Mouse (Mus musculus): ENCODE results near the gene Avpi1. TPM values are rescaled to one million over a fixed set of nuclear protein-coding genes. Genes with fewer than 3 reads are reported as not detected.

The Avpi1 gene
- polyA plus RNA-seq, 1 experiment from 2014 or later, result 7.5 TPM

DNA sequence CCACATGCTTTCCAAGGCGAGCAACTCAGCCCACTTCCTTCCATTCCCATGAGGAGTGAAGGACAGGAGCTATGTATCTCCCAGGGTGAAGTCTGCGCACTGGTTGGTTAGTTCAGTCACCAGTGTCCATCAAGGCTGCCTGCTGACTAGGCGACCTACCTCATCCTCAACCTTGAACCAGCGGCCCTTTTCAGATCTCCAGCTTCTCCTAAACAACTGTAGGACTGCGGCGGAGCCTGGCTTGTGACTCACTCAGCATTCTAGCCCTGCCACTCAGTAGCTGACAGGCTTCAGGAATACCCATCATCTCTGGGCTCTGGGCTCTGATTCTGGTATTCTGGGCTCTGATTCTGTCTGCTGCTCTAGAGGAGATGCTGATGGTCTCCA lies 2.6 kb downstream of the Avpi1 start:
- 89% methylated on average over 6 of the region's 6 CpGs for WGBS

DNA sequence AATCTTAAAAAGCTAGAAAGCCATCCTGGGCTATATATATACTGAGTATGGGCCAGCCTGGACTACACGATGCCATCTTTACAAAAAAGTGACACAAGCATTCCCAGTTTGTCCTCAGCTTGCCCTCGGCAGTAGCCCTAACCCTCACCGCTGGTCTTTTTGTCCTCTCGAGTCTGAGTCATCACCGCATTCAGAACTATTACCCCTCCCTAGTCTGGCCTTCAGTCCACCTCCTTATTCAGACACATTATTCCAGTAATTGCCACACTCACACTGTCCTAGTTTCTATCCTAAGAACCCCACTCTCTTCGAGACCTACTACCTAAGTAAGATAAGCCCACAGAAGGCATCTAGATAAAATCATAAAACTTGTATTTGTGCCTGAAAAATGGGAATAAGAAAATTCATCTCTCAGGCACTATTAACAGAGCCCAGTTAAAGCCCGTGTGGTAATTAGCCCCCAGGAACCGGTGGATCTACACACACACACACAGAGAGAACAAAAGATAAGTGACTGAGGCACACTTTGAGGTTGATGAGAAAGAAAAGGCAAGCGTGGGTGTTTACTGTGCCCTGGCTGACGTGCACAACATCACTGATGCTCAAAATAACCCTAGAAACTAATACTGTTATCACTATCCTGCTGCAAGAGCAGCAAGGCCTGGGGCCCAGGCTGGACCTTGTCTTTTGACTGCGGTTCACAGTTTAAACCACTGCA lies 3.2 kb downstream of the Avpi1 start:
- Histone ChIP-seq H3K36me3 (ENCODE audit: control insufficient read depth, insufficient read depth) (peaks cover 8% of the 10 kb centered on the region), H3K4me2 (ENCODE audit: low read length) (no peak overlapping the region), H3K27ac (ENCODE audit: low read length) (no peak overlapping the region), H3K4me1 (replicated peaks; ENCODE audit: control insufficient read depth, insufficient read depth, low read length) (peaks cover 17% of the 10 kb centered on the region), H3K4me3 (replicated peaks; ENCODE audit: low read length) (no peak overlapping the region), H3K27me3 (replicated peaks; ENCODE audit: control insufficient read depth, insufficient read depth, low read length) (no peaks in the 10 kb centered on the region; the same call in 1 of the 2 replicates), H3K9ac (replicated peaks; ENCODE audit: low read depth, low read length) (no peak overlapping the region), H3K9me3 (ENCODE audit: control insufficient read depth, low read length) (no peaks in the 10 kb centered on the region)
- ATAC-seq, result no peak
- WGBS, result 61% methylated on average over 11 of the region's 11 CpGs

More for the DNA sequence above, 2.6 kb downstream of the Avpi1 start:
- H3K27ac ChIP-seq (ENCODE audit: low read length), result no peak overlapping the region
- H3K36me3 ChIP-seq (ENCODE audit: control insufficient read depth, insufficient read depth), result peaks cover 8% of the 10 kb centered on the region
- no peak overlapping the region for H3K4me2 ChIP-seq (ENCODE audit: low read length)
- no peaks in the 10 kb centered on the region; the same call in 1 of the 2 replicates for H3K27me3 ChIP-seq (replicated peaks; ENCODE audit: control insufficient read depth, insufficient read depth, low read length)
- H3K4me3 ChIP-seq (replicated peaks; ENCODE audit: low read length), result no peak overlapping the region
- H3K9ac ChIP-seq (replicated peaks; ENCODE audit: low read depth, low read length), result no peak overlapping the region
- ATAC-seq, result no peak
- peaks cover 17% of the 10 kb centered on the region for H3K4me1 ChIP-seq (replicated peaks; ENCODE audit: control insufficient read depth, insufficient read depth, low read length)
- no peaks in the 10 kb centered on the region for H3K9me3 ChIP-seq (ENCODE audit: control insufficient read depth, low read length)

DNA sequence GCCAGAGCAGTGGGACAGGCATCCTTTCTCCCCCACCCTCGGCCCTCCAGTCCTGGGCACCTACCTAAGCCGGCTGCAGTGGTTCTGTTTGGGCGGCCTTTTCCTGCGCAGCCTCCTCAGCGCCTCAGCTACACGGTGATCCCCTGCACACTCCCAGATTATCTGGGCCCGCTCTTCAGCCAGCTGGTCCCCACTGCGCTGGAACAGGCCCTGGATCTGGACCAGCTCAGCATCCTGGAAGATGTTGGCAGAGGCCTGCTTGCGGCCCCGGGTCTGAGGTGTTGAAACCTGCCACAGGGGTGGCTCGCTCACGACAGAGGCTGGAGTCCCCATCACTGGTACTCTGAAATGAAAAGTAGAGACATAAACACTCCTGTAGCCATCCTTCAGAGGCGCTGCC lies 4.2 kb downstream of the Avpi1 start:
- ATAC-seq, result no peak
- Histone ChIP-seq H3K27me3 (replicated peaks; ENCODE audit: control insufficient read depth, insufficient read depth, low read length) (no peaks in the 10 kb centered on the region; the same call in 1 of the 2 replicates), H3K27ac (ENCODE audit: low read length) (no peak overlapping the region), H3K4me2 (ENCODE audit: low read length) (no peak overlapping the region), H3K36me3 (ENCODE audit: control insufficient read depth, insufficient read depth) (peaks cover 12% of the 10 kb centered on the region), H3K4me3 (replicated peaks; ENCODE audit: low read length) (no peak overlapping the region), H3K9ac (replicated peaks; ENCODE audit: low read depth, low read length) (no peak overlapping the region), H3K9me3 (ENCODE audit: control insufficient read depth, low read length) (no peaks in the 10 kb centered on the region), H3K4me1 (replicated peaks; ENCODE audit: control insufficient read depth, insufficient read depth, low read length) (peaks cover 12% of the 10 kb centered on the region)
- 79% methylated on average over 13 of the region's 13 CpGs for WGBS

DNA sequence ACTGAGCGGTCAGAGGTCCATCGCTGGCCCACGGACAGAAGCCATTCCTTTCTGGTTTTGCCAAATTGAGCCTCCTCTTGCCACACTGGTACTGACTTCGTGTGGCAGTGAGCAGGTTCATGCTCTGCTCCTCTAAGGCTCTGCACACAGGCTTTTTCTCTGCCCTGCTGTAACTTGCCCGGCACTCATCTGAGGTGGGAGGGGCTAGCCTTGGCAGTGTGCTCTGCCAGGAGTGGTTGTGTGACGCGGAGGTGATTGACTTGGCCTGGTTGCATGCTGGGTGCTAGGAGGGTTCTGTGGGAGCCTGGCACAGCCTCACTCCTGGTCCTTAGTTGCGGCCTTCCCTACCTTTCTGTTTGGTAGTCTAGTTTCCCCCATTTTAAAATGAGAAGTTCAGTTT lies 8.4 kb downstream of the Avpi1 start:
- Histone ChIP-seq H3K4me3 (replicated peaks; ENCODE audit: low read length) (no peak overlapping the region), H3K27me3 (replicated peaks; ENCODE audit: control insufficient read depth, insufficient read depth, low read length) (no peaks in the 10 kb centered on the region), H3K9me3 (ENCODE audit: control insufficient read depth, low read length) (no peaks in the 10 kb centered on the region), H3K27ac (ENCODE audit: low read length) (no peak overlapping the region), H3K4me2 (ENCODE audit: low read length) (no peak overlapping the region), H3K9ac (replicated peaks; ENCODE audit: low read depth, low read length) (no peak overlapping the region), H3K4me1 (replicated peaks; ENCODE audit: control insufficient read depth, insufficient read depth, low read length) (no peaks in the 10 kb centered on the region), H3K36me3 (ENCODE audit: control insufficient read depth, insufficient read depth) (peaks cover 21% of the 10 kb centered on the region)
- ATAC-seq, result no peak
- WGBS, result 89% methylated on average over 8 of the region's 8 CpGs

DNA sequence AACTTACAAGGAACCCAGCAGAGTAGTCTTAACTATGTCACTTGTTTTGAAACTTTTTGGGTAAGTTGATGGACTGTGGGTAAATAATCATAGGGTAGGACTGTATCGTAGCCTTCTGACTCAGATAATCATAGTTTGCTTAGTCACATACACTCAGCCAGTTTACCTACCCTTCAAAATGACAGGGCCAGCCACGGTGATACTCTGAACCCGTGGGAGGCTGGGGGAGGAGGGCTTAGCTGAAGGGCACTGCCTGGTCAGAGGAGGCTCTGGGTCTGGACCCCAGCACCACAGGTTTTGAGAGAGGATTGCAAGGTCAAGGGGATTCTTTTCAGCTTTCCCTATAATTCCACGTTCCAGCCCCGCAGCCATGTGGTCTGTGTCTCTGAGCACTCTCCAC lies 10.3 kb downstream of the Avpi1 start:
- Histone ChIP-seq H3K9ac (replicated peaks; ENCODE audit: low read depth, low read length) (no peak overlapping the region), H3K4me3 (replicated peaks; ENCODE audit: low read length) (no peak overlapping the region), H3K27ac (ENCODE audit: low read length) (no peak overlapping the region), H3K4me1 (replicated peaks; ENCODE audit: control insufficient read depth, insufficient read depth, low read length) (no peaks in the 10 kb centered on the region), H3K4me2 (ENCODE audit: low read length) (no peak overlapping the region), H3K36me3 (ENCODE audit: control insufficient read depth, insufficient read depth) (peaks cover 24% of the 10 kb centered on the region), H3K9me3 (ENCODE audit: control insufficient read depth, low read length) (no peaks in the 10 kb centered on the region), H3K27me3 (replicated peaks; ENCODE audit: control insufficient read depth, insufficient read depth, low read length) (no peaks in the 10 kb centered on the region)
- WGBS, result 96% methylated on average over 5 of the region's 5 CpGs
- no peak for ATAC-seq

DNA sequence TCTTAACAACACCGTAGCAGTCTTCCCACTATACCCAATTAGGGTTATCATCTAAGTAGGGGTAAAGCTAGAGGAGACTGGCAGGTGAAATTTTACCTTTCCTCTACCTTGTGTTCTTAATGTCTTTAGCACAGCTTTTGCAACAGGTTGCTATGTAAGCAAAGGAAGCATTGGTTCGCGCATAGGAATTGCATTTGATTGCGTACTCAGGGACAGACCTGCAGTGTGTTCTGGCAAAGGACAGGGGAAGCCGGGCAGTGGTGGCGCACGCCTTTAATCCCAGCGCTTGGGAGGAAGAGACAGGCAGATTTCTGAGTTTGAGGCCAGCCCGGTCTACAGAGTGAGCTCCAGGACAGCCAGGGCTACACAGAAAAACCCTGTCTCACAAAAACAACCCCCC lies 10.7 kb downstream of the Avpi1 start:
- WGBS, result 95% methylated on average over 9 of the region's 9 CpGs

DNA sequence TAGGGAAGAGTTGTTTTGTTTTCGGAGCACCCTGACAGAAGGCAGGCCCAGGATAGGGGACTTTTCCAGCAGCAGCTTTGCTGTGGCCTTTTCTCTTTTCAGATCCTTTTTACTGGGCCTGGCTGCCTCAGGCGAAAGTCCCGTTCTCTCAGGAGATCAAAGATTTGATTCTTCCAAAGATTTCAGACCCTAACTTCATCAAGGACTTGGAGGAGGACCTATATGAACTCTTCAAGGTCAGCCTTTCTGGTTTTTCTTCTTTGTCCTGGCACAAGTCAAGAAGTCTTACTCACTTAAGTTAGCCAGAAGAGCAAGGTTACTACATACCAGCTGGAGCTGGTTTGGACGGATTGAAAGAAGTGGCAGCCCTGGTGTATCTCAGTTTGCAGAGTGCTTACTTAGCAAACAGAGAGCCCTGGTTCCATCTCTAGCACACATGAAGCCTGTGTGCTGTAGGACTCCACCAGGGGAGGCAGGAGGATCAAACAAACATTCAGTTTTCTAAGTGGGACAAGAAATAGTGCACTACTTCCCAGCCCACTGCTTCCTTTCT lies 13.0 kb downstream of the Avpi1 start:
- H3K27me3 ChIP-seq (replicated peaks; ENCODE audit: control insufficient read depth, insufficient read depth, low read length), result no peaks in the 10 kb centered on the region
- no peak overlapping the region for H3K9ac ChIP-seq (replicated peaks; ENCODE audit: low read depth, low read length)
- ATAC-seq, result no peak
- WGBS, result 88% methylated on average over 4 of the region's 4 CpGs
- no peak overlapping the region for H3K27ac ChIP-seq (ENCODE audit: low read length)
- H3K9me3 ChIP-seq (ENCODE audit: control insufficient read depth, low read length), result no peaks in the 10 kb centered on the region
- no peaks in the 10 kb centered on the region for H3K4me1 ChIP-seq (replicated peaks; ENCODE audit: control insufficient read depth, insufficient read depth, low read length)
- peaks cover 18% of the 10 kb centered on the region for H3K36me3 ChIP-seq (ENCODE audit: control insufficient read depth, insufficient read depth)
- H3K4me2 ChIP-seq (ENCODE audit: low read length), result no peak overlapping the region
- no peak overlapping the region for H3K4me3 ChIP-seq (replicated peaks; ENCODE audit: low read length)

More for the DNA sequence above, 10.7 kb downstream of the Avpi1 start:
- Histone ChIP-seq H3K27ac (ENCODE audit: low read length) (no peak overlapping the region), H3K4me3 (replicated peaks; ENCODE audit: low read length) (no peak overlapping the region), H3K9ac (replicated peaks; ENCODE audit: low read depth, low read length) (no peak overlapping the region), H3K4me1 (replicated peaks; ENCODE audit: control insufficient read depth, insufficient read depth, low read length) (no peaks in the 10 kb centered on the region), H3K4me2 (ENCODE audit: low read length) (no peak overlapping the region), H3K9me3 (ENCODE audit: control insufficient read depth, low read length) (no peaks in the 10 kb centered on the region), H3K36me3 (ENCODE audit: control insufficient read depth, insufficient read depth) (peaks cover 23% of the 10 kb centered on the region), H3K27me3 (replicated peaks; ENCODE audit: control insufficient read depth, insufficient read depth, low read length) (no peaks in the 10 kb centered on the region)
- ATAC-seq, result no peak

DNA sequence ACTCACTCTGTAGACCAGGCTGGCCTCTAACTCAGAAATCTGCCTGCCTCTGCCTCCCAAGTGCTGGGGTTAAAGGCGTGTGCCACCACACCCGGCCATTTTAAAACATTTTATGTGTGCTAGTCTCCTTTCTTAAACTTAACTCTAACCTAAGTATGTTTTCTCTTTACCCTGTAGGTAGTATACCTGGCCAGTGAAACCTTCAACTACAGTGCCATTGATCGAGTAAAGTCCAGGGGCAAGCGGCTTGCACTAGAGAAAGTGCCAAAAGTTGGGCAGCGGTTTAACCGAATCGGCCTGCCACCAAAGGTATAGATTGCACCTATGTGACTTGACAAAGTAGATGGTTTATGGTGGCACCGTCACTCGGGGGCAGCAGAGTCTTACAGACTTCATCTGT lies 24.2 kb downstream of the Avpi1 start:
- H3K9ac ChIP-seq (replicated peaks; ENCODE audit: low read depth, low read length), result no peak overlapping the region
- H3K9me3 ChIP-seq (ENCODE audit: control insufficient read depth, low read length), result no peaks in the 10 kb centered on the region
- H3K4me2 ChIP-seq (ENCODE audit: low read length), result no peak overlapping the region
- H3K4me3 ChIP-seq (replicated peaks; ENCODE audit: low read length), result no peak overlapping the region
- 96% methylated on average over 9 of the region's 9 CpGs for WGBS
- H3K27ac ChIP-seq (ENCODE audit: low read length), result no peak overlapping the region
- peaks cover 12% of the 10 kb centered on the region; the same call in 1 of the 2 replicates for H3K36me3 ChIP-seq (ENCODE audit: control insufficient read depth, insufficient read depth)
- no peaks in the 10 kb centered on the region for H3K27me3 ChIP-seq (replicated peaks; ENCODE audit: control insufficient read depth, insufficient read depth, low read length)
- H3K4me1 ChIP-seq (replicated peaks; ENCODE audit: control insufficient read depth, insufficient read depth, low read length), result no peaks in the 10 kb centered on the region
- ATAC-seq, result no peak

DNA sequence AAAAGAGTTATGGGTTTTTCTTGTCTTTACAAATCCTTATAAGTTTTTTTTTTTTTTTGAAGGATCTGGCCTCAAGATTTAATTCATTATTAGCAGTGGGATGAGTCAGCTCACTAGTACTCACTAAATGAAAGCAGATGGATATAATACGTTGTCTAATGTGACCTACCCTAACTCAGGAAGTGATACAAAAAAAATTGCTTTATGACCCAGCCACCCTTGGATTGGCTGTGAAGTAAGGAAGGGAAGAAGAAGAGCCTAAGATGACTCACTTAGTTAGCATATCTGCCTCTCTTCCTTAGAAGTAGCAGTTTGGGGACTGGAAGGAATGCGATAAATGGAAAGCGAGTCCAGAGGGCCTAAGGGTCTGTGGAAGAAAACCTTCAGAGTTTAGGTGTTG lies 29.5 kb downstream of the Avpi1 start:
- H3K27me3 ChIP-seq (replicated peaks; ENCODE audit: control insufficient read depth, insufficient read depth, low read length), result no peaks in the 10 kb centered on the region
- H3K27ac ChIP-seq (ENCODE audit: low read length), result no peak overlapping the region
- no peak overlapping the region for H3K4me3 ChIP-seq (replicated peaks; ENCODE audit: low read length)
- peaks cover 5% of the 10 kb centered on the region; the same call in 1 of the 2 replicates for H3K36me3 ChIP-seq (ENCODE audit: control insufficient read depth, insufficient read depth)
- H3K9ac ChIP-seq (replicated peaks; ENCODE audit: low read depth, low read length), result no peak overlapping the region
- H3K4me1 ChIP-seq (replicated peaks; ENCODE audit: control insufficient read depth, insufficient read depth, low read length), result no peaks in the 10 kb centered on the region
- H3K9me3 ChIP-seq (ENCODE audit: control insufficient read depth, low read length), result no peaks in the 10 kb centered on the region
- ATAC-seq, result no peak
- 94% methylated on average over 3 of the region's 3 CpGs for WGBS
- H3K4me2 ChIP-seq (ENCODE audit: low read length), result no peak overlapping the region
